15 mouse cellular contexts compared by ENCODE assay signal in genomic region chr4:53264501-53264900, GRCm38 (mm10).
DNase-seq lines count a peak whose midpoint lies in the region; ATAC-seq and TF ChIP-seq lines count a peak whose summit lies in the region.
"Had no signal": no experiment of that assay in that cellular context is flagged by ENCODE, and none has a peak within 500 bp of the region (broad histone marks: within the 10 kb centered on the region; RNA-seq: fewer than 3 reads in every experiment).

No protein-coding gene starts in this region.

- no peaks in the 10 kb centered on the region for H3K36me3 ChIP-seq in hindbrain, embryonic 13.5 days
- no peaks in the 10 kb centered on the region for H3K36me3 ChIP-seq in hindbrain, embryonic 11.5 days (ENCODE audit: control insufficient read depth, insufficient read depth, low read length)
- no peaks in the 10 kb centered on the region for H3K36me3 ChIP-seq in midbrain, embryonic 15.5 days (replicated peaks)
- H3K36me3 ChIP-seq in midbrain, embryonic 16.5 days (ENCODE audit: control insufficient read depth, insufficient read depth, low read length) = no peaks in the 10 kb centered on the region
- H3K36me3 ChIP-seq: embryonic facial prominence, embryonic 10.5 days; heart, embryonic 12.5 days had no signal

- peak overlapping the region; percentile 67 for H3K27ac ChIP-seq in gastrocnemius, adult 2 months
- H3K27ac ChIP-seq in hindbrain, embryonic 13.5 days = no peak overlapping the region
- no peak overlapping the region for H3K27ac ChIP-seq in hindbrain, embryonic 11.5 days (ENCODE audit: low read depth, low read length)
- peak overlapping the region; percentile 51; the same call in 1 of the 2 replicates for H3K27ac ChIP-seq in midbrain, embryonic 15.5 days
- H3K27ac ChIP-seq in midbrain, embryonic 16.5 days (ENCODE audit: low read length) = no peak overlapping the region; the same call in 1 of the 2 replicates
- H3K27ac ChIP-seq: embryonic facial prominence, embryonic 10.5 days; left cerebral cortex, adult 2 months had no signal

- 0 out of 2 replicates have a peak, but pooled peaks have one; percentile 15 for ATAC-seq in hindbrain, embryonic 13.5 days (ENCODE audit: low FRiP score)
- no peak for ATAC-seq in hindbrain, embryonic 11.5 days (ENCODE audit: low FRiP score)
- peak; percentile 21; the same call in 1 of the 2 replicates for ATAC-seq in midbrain, embryonic 15.5 days (replicated peaks)
- ATAC-seq in midbrain, embryonic 16.5 days = no peak
- peak; percentile 42 for ATAC-seq in common myeloid progenitor, adult 5-6 weeks (replicated peaks; ENCODE audit: low read depth, poor library complexity, severe bottlenecking)
- ATAC-seq in megakaryocyte-erythroid progenitor cell, adult 5-6 weeks (replicated peaks; ENCODE audit: low FRiP score, low TSS enrichment, poor library complexity, severe bottlenecking) = no peak
- ATAC-seq: Patski had no signal

- no peak overlapping the region; the same call in 1 of the 2 replicates for H3K4me3 ChIP-seq in gastrocnemius, adult 2 months
- H3K4me3 ChIP-seq in hindbrain, embryonic 13.5 days = no peak overlapping the region
- no peak overlapping the region for H3K4me3 ChIP-seq in hindbrain, embryonic 11.5 days (ENCODE audit: low read depth, low read length)
- H3K4me3 ChIP-seq in midbrain, embryonic 15.5 days = no peak overlapping the region
- no peak overlapping the region for H3K4me3 ChIP-seq in midbrain, embryonic 16.5 days (ENCODE audit: low read depth, low read length)
- H3K4me3 ChIP-seq: embryonic facial prominence, embryonic 10.5 days; heart, embryonic 12.5 days; left cerebral cortex, adult 2 months had no signal

- WGBS in hindbrain, embryonic 13.5 days = 40% methylated on average over 2 of the region's 2 CpGs
- 73% methylated on average over 2 of the region's 2 CpGs for WGBS in hindbrain, embryonic 11.5 days
- 37% methylated on average over 2 of the region's 2 CpGs for WGBS in midbrain, embryonic 15.5 days
- 51% methylated on average over 2 of the region's 2 CpGs for WGBS in midbrain, embryonic 16.5 days

- no peak overlapping the region for H3K9ac ChIP-seq in hindbrain, embryonic 13.5 days
- no peak overlapping the region for H3K9ac ChIP-seq in hindbrain, embryonic 11.5 days (ENCODE audit: low read depth, low read length)
- H3K9ac ChIP-seq in midbrain, embryonic 15.5 days = no peak overlapping the region
- no peak overlapping the region for H3K9ac ChIP-seq in midbrain, embryonic 16.5 days (ENCODE audit: low read depth, low read length)
- H3K9ac ChIP-seq: forebrain, postnatal 0 days; heart, embryonic 12.5 days had no signal

- TF ChIP-seq CTCF in gastrocnemius, adult 2 months (IDR thresholded peaks at IDR 0.05) = no peak

- H3K9me3 ChIP-seq in hindbrain, embryonic 13.5 days = no peaks in the 10 kb centered on the region
- H3K9me3 ChIP-seq in hindbrain, embryonic 11.5 days (ENCODE audit: control insufficient read depth, low read length) = no peaks in the 10 kb centered on the region
- no peaks in the 10 kb centered on the region for H3K9me3 ChIP-seq in midbrain, embryonic 15.5 days
- peaks cover 3% of the 10 kb centered on the region; the same call in 1 of the 2 replicates for H3K9me3 ChIP-seq in midbrain, embryonic 16.5 days (replicated peaks; ENCODE audit: control insufficient read depth, low read length, poor library complexity, severe bottlenecking)

- H3K4me1 ChIP-seq in hindbrain, embryonic 13.5 days (replicated peaks) = peaks cover 23% of the 10 kb centered on the region
- H3K4me1 ChIP-seq in hindbrain, embryonic 11.5 days (replicated peaks; ENCODE audit: control insufficient read depth, insufficient read depth, low read length) = no peaks in the 10 kb centered on the region
- H3K4me1 ChIP-seq in midbrain, embryonic 15.5 days = peaks cover 10% of the 10 kb centered on the region
- H3K4me1 ChIP-seq in midbrain, embryonic 16.5 days (ENCODE audit: control insufficient read depth, insufficient read depth, low read length) = peaks cover 10% of the 10 kb centered on the region

- intact Hi-C loops in gastrocnemius, adult 2 months (cut with DNase I) = loop anchor here (2.0 to 5.0 kb wide), 3 partner anchors 46 to 147 kb away; partner anchors contain the start of gene Abca1

- no peaks in the 10 kb centered on the region for H3K27me3 ChIP-seq in hindbrain, embryonic 13.5 days
- H3K27me3 ChIP-seq in hindbrain, embryonic 11.5 days (ENCODE audit: control insufficient read depth, insufficient read depth, low read length) = no peaks in the 10 kb centered on the region
- H3K27me3 ChIP-seq in midbrain, embryonic 15.5 days (replicated peaks) = no peaks in the 10 kb centered on the region
- no peaks in the 10 kb centered on the region for H3K27me3 ChIP-seq in midbrain, embryonic 16.5 days (ENCODE audit: control insufficient read depth, insufficient read depth, low read depth, low read length)
- H3K27me3 ChIP-seq: heart, embryonic 12.5 days; Patski had no signal

- no peak for DNase-seq in gastrocnemius, adult 2 months
- DNase-seq in gastrocnemius, adult 18-20 months (ENCODE audit: low spot score) = no peak
- no peak for DNase-seq in hindbrain, embryonic 11.5 days (ENCODE audit: low spot score)
- DNase-seq: thymus, postnatal 4 days had no signal

- no peak overlapping the region for H3K4me2 ChIP-seq in hindbrain, embryonic 13.5 days
- no peak overlapping the region for H3K4me2 ChIP-seq in hindbrain, embryonic 11.5 days (replicated peaks; ENCODE audit: low read depth, low read length)
- no peak overlapping the region for H3K4me2 ChIP-seq in midbrain, embryonic 15.5 days
- H3K4me2 ChIP-seq in midbrain, embryonic 16.5 days (ENCODE audit: low read length) = no peak overlapping the region
- H3K4me2 ChIP-seq: midbrain, embryonic 11.5 days had no signal

Comparison
In these comparisons a context has a peak if more than half of its experiments do, and no peak if none do; other contexts are left out.
1. H3K27ac ChIP-seq: peak in gastrocnemius, adult 2 months (single experiment) and midbrain, embryonic 15.5 days (single experiment); none in hindbrain, embryonic 13.5 days (single experiment), hindbrain, embryonic 11.5 days (single experiment) and midbrain, embryonic 16.5 days (single experiment).
2. ATAC-seq: peak in hindbrain, embryonic 13.5 days (single experiment), midbrain, embryonic 15.5 days (single experiment) and common myeloid progenitor, adult 5-6 weeks (single experiment); none in hindbrain, embryonic 11.5 days (single experiment), midbrain, embryonic 16.5 days (single experiment) and megakaryocyte-erythroid progenitor cell, adult 5-6 weeks (single experiment).